Comparison of ENCODE assay signal across 8 mouse cellular contexts in genomic region chr6:72162155-72162890, GRCm38 (mm10).
DNase-seq lines count a peak whose midpoint lies in the region; ATAC-seq lines count a peak whose summit lies in the region.

No protein-coding gene starts in this region.

- no peaks in the 10 kb centered on the region for H3K27me3 ChIP-seq in kidney, embryonic 16.5 days (ENCODE audit: insufficient read depth, low read length)
- peaks cover 36% of the 10 kb centered on the region for H3K27me3 ChIP-seq in megakaryocyte, embryonic 14.5 days (replicated peaks)
- no peaks in the 10 kb centered on the region for H3K27me3 ChIP-seq in forebrain, embryonic 16.5 days (replicated peaks; ENCODE audit: control insufficient read depth, insufficient read depth, low read length)

- peak overlapping the region; percentile 32 for H3K4me2 ChIP-seq in kidney, embryonic 16.5 days (replicated peaks; ENCODE audit: low read depth, low read length)
- no peak overlapping the region for H3K4me2 ChIP-seq in forebrain, embryonic 16.5 days (ENCODE audit: low read length)

- H3K27ac ChIP-seq in kidney, embryonic 16.5 days (ENCODE audit: low read length) = no peak overlapping the region
- H3K27ac ChIP-seq in forebrain, embryonic 16.5 days (ENCODE audit: low read length) = no peak overlapping the region

- H3K4me1 ChIP-seq in kidney, embryonic 16.5 days (ENCODE audit: insufficient read depth, low read length) = peaks cover 6% of the 10 kb centered on the region; the same call in 1 of the 2 replicates
- H3K4me1 ChIP-seq in megakaryocyte, embryonic 14.5 days = peaks cover 44% of the 10 kb centered on the region
- no peaks in the 10 kb centered on the region for H3K4me1 ChIP-seq in forebrain, embryonic 16.5 days (replicated peaks; ENCODE audit: control insufficient read depth, insufficient read depth, low read length)

- no peak overlapping the region for H3K4me3 ChIP-seq in kidney, embryonic 16.5 days (ENCODE audit: low read length)
- peak overlapping the region; percentile 86 for H3K4me3 ChIP-seq in megakaryocyte, embryonic 14.5 days (replicated peaks)
- no peak overlapping the region for H3K4me3 ChIP-seq in forebrain, embryonic 16.5 days (replicated peaks; ENCODE audit: low read length)

- no peaks in the 10 kb centered on the region for H3K36me3 ChIP-seq in kidney, embryonic 16.5 days (ENCODE audit: insufficient read depth, low read length)
- H3K36me3 ChIP-seq in megakaryocyte, embryonic 14.5 days (replicated peaks; ENCODE audit: low read length) = peaks cover 4% of the 10 kb centered on the region
- no peaks in the 10 kb centered on the region for H3K36me3 ChIP-seq in forebrain, embryonic 16.5 days (ENCODE audit: control insufficient read depth, insufficient read depth)

- 11% methylated on average over 19 of the region's 19 CpGs for WGBS in kidney, embryonic 16.5 days
- WGBS in forebrain, embryonic 16.5 days = 74% methylated on average over 19 of the region's 19 CpGs

- ATAC-seq in kidney, embryonic 16.5 days (ENCODE audit: low FRiP score, low TSS enrichment) = peak; percentile 69
- no peak for ATAC-seq in forebrain, embryonic 16.5 days

- 0 out of 2 replicates have a peak overlapping the region, but pooled peaks have one; percentile 12 for H3K9ac ChIP-seq in kidney, embryonic 16.5 days (replicated peaks; ENCODE audit: low read length)
- no peak overlapping the region for H3K9ac ChIP-seq in forebrain, embryonic 16.5 days (replicated peaks; ENCODE audit: low read depth, low read length)

- DNase-seq in urinary bladder, postnatal 14 days (ENCODE audit: low spot score) = peak; percentile 38
- DNase-seq in urinary bladder, postnatal 25 days (ENCODE audit: low spot score) = no peak
- DNase-seq in heart, adult 8-10 months (ENCODE audit: low spot score) = peak; percentile 85
- no peak for DNase-seq in frontal cortex, adult 2 months (ENCODE audit: extremely low spot score in 1 of 2, low spot score in 1 of 2)
- DNase-seq in layer of hippocampus, postnatal 14 days (ENCODE audit: low spot score in 2 of 2) = no peak

- H3K9me3 ChIP-seq in kidney, embryonic 16.5 days (ENCODE audit: low read length) = no peaks in the 10 kb centered on the region
- H3K9me3 ChIP-seq in megakaryocyte, embryonic 14.5 days = peaks cover 13% of the 10 kb centered on the region
- no peaks in the 10 kb centered on the region for H3K9me3 ChIP-seq in forebrain, embryonic 16.5 days (ENCODE audit: control insufficient read depth, low read length)

Comparison
In these comparisons a context has a peak if more than half of its experiments do, and no peak if none do; other contexts are left out.
1. DNase-seq: peak in urinary bladder, postnatal 14 days (single experiment) and heart, adult 8-10 months (single experiment); none in urinary bladder, postnatal 25 days (single experiment), frontal cortex, adult 2 months (0 of 2) and layer of hippocampus, postnatal 14 days (0 of 2).